Mouse (Mus musculus) testis, postnatal 14 days (tissue): ENCODE results near the gene Maf.

Source experiments
- DNase-seq: peaks from one replicate; pipeline ENCODE4 v3.0.0; 2021; ENCODE audit warnings: low spot score

Maf gene

DNA sequence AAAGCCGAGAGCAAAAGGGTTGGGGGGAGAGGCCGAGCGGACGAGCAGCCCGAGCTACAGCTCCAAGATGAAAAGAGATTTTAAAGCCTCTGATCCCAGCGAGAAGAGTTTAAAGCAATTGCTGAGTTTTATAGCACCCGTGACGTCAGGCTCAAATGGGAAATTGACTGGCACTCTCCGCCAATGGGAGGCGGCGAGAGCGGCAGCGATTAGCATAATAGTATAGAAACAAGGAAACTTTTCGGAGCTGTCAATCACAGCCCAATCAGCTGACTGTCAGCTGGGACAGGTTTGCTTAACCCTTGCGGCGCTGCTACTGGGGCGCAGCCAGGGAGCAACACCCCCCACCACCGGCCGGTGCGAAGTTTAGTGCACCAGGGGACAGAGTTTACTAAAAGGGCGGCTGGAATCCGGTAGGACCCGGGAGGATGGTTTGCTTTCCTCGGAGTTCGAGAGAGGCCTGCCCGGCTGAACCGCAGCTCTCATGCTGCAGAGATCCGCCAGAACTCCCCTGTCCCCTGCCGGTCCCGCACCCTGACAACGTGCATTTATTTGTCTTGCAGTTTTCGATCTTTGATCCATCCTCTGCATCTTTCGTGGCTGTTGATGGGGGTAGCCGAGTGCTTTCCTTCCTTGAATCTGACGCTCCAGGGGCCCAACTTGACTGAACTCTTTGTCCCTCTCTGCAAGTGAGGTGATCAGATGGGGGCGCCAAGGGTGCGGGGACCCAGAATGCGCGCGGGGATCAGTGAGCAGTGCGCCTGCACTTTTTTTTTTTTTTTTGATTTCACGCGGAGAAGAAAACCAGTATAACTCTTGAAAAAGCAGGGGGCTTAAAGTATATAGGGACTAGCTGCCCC lies at the start of gene Maf:
Gene Maf (minus strand): TSS at position 64 of the 860 bp plus-strand sequence.
- peak; percentile 83 for DNase-seq

DNA sequence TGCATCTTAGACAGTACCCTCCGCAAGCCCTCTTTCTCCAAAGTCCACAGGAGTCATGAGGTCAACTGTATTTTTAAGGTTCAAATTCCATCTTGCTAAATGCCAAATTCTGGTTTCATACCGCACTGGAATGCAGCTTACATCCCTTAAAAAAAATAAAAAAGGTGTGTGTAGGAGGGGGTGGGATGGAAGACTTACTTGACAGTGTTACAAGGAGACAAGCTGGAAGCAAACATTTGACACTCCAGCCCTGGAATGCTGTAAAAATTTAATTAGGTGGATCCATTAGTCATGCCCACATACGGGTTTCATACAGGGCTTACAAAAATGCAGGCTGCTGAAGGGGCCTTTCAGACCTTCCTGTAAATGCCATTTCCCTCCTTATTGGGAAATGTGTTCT lies 49.4 kb upstream of the Maf start:
- DNase-seq: no peak

DNA sequence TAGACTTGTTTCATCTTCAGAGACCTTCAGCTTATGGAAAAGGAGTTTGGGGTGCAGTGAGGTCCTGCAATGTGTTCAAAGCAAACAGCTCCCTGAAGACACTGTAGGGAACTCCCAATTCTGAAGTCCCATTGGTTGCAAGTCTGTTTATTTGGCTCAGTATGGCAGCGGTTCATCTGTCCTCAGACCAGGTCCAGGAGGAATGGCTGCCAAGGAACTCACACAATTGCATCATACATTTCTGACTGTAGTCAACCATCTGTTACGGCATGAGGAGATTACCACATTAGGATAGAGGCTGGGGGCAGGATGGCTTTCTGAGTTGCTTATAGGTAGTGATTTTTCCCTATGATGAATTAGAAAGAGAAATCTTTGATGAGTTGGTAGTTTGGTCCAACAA lies 48.4 kb upstream of the Maf start:
- no peak for DNase-seq

DNA sequence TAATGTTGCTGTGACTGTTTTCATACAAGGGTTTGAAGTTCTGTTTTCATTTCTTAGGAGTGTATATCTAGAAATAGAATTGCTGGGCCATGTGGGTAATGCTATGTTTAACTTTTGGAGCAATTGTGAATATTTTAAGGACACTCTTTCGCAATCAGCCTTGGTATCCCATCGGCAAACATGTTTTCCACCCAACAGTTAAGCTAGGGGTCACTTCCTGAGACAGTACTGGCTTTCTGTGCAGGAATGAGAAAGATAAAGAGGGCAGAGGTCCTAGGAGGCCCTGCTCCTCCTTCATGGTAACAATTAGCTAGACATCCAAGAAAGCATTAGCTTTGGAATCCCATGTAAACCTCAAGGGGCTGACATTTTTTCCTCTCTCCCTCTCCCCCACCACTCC lies 47.1 kb upstream of the Maf start:
- DNase-seq: no peak

DNA sequence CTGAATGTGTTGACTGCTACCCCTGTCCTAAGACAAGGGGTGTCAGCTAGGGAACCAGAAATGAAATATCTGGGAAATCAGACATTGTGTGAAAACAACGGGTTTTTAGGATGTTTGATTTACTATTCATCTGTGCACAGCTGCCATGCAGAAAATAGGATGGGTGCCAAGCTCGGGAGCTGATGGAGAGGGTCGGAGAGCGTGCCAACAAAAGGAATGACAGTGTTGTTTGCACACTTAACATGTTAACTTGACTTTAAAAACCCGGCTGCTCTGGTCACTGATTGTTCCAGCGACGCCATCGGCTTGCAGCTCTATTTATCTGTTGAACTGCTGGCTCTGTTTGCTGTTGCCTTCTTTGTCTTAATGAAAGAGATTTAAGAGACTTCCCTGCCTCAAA lies 46.2 kb upstream of the Maf start:
- no peak for DNase-seq

GRCm38 (mm10) chr8:115747426-115747825 lies 39.8 kb upstream of the Maf start:
- DNase-seq: no peak

DNA sequence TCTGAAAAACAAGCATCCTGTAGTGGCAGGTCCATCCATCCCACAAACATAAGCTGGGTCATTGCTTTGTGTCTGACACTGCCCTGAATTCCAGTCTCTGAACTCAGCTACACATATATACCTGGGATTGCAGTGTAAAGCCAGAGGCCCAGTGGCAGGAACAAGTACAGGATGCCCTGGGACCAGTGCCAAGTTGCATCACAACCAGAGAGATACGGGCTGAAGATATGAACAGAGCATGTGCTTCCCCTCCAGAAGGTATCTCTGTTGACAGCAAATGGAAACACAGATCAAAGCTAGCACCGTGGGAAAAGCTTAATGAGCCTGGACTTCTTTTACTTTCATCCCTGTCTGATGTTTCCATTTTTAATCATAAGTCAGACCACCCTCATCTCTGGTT lies 38.1 kb upstream of the Maf start:
- no peak for DNase-seq

DNA sequence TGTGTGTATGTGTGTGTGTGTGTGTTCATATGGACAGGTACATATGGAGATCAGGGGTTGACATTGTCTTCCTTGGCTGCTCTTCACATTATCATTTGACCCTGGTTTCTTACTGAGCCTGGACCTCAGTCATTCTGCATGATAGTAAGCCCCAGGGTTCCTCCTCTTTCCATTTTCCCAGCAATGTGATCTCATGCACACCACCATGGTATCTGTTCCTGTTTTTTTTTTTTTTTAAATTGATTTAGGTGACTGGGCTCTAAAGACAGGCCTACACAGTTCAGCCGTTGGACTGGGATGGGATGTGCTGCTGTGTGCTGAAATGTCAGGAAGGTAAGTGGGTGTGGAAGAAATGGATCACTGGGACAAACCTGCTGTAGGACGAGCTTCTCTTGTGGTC lies 35.8 kb upstream of the Maf start:
- no peak for DNase-seq

- DNase-seq: no peak
Measured at GRCm38 (mm10) chr8:115742646-115743045, 35.1 kb upstream of the Maf start.

GRCm38 (mm10) chr8:115741964-115742363 lies 34.4 kb upstream of the Maf start:
- DNase-seq: no peak

GRCm38 (mm10) chr8:115739756-115740155 lies 32.2 kb upstream of the Maf start:
- no peak for DNase-seq

GRCm38 (mm10) chr8:115732401-115732800 lies 24.8 kb upstream of the Maf start:
- DNase-seq: no peak

DNA sequence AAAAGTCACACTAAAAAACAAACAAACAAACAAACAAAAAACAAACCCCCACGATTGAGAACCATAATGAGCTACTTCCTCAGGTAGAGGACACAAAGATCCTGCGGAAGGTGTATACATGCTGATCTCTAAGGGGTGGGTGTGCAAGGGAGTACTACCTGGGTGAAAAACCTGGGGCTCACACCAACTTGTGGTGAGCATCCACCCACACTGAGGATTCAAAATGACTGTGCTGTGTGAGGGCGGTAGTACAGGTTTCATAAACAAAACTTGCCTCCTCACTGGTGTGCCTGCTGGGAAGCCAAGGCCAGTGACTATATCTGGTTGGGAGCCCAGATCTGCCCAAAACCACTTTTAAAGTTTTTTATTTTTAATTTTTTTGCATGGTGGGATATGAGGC lies 19.2 kb upstream of the Maf start:
- DNase-seq: no peak

DNA sequence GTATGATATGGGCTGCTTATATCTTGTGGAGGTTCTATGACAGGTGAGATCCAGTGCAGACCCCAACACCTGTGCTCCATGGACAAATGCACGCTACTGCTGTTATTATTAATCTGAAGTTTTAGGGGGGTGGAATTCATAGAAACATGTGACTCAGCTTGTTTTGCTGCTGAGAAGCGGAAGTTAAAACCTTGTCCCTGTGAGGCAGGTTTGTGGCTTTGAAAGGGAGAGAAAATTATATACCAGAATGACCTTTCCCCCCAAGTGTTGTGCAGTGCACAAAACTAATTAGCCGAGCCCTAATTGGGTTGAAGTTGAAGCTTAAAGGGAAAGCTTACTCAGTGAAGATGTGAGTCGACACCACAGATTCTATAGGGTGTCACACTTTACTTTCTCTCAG lies 18.6 kb upstream of the Maf start:
- no peak for DNase-seq

DNA sequence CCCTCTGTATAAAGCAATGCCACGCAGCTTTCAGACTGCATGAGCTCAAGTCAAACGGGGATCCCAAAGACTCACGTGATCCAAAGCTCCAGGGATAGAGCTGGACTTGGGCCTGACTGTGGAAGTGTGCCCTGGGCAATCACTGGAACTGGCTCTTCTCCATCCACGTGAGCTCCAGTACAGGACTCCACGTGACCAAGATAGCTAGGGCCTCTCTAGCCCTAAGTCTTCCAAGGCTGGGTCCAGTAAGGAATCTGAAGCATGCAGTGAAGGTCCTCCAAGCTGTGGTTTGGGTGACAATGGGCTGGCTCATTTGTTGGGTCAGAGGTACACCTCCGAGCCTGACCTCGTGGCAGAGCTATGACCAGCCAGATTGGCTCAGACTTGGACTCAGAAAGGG lies 11.5 kb upstream of the Maf start:
- DNase-seq: no peak

GRCm38 (mm10) chr8:115718621-115719020 lies 11.0 kb upstream of the Maf start:
- DNase-seq: no peak

- DNase-seq: no peak
Measured at GRCm38 (mm10) chr8:115715262-115715661, 7.7 kb upstream of the Maf start.

GRCm38 (mm10) chr8:115711106-115711505 lies 3.5 kb upstream of the Maf start:
- no peak for DNase-seq

DNA sequence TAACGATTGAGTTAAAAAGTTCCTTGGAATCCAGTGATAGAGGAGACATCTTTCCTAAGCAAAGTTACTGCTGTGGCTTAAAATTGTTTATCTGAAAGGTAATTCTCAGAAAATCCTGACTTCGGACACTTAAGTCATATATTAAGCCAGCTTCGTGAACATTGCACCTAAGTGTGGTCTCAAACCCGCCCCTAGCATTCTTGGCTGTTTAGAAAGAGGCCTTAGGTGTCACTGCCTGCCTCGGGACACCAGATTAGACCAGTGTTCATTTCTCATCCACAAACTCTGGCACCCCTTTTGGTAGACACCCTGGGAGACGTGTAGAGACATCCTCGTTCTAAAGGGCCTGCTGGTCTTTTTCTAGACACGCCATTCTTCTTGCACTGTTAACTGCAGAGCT lies 2.3 kb upstream of the Maf start:
- DNase-seq: no peak

- DNase-seq: peak; percentile 46
Measured at GRCm38 (mm10) chr8:115708936-115709780, 1.6 kb upstream of the Maf start.

GRCm38 (mm10) chr8:115706861-115707730 lies 498 bp downstream of the Maf start:
- peak; percentile 34 for DNase-seq

DNA sequence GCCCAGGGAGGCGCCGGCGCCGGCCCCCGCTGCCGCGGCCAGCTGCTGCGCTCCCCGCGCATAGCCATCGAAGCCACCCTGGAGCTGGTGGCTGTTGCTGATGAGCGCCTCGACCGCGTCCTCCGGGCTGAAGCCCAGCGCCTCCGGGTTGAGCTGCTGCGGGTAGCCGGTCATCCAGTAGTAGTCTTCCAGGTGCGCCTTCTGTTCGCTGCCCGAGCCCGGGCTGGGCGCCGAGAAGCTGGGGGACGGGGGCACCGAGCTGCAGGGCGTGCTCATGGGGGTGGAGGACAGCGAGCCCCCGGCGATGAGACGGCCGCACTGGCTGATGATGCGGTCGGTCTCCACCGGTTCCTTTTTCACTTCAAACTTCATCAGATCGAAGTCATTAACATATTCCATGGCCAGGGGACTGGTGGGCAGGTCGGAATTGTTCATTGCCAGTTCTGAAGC lies 1.2 kb downstream of the Maf start:
- peak; percentile 22 for DNase-seq
